Mouse (Mus musculus): Measurements from ENCODE around the gene Pipox. TPM values are rescaled to one million over a fixed set of nuclear protein-coding genes. Genes with fewer than 3 reads are reported as not detected.

Pipox gene
- polyA plus RNA-seq, 1 experiment from 2014 or later, result 12.6 TPM

- 82% methylated on average over 9 of the region's 9 CpGs for WGBS
- peaks cover 17% of the 10 kb centered on the region for H3K4me1 ChIP-seq (ENCODE audit: control insufficient read depth, insufficient read depth, low read length)
Observed at GRCm38 (mm10) chr11:77860947-77861346, 32.9 kb downstream of the Pipox start.

GRCm38 (mm10) chr11:77858589-77858988 is 35.3 kb downstream of the Pipox start:
- Histone ChIP-seq H3K9ac (ENCODE audit: low read length) (no peak overlapping the region; the same call in 1 of the 2 replicates), H3K9me3 (ENCODE audit: control insufficient read depth, low read length) (no peaks in the 10 kb centered on the region), H3K27ac (ENCODE audit: low read depth, low read length) (no peak overlapping the region), H3K4me1 (ENCODE audit: control insufficient read depth, insufficient read depth, low read length) (peaks cover 15% of the 10 kb centered on the region), H3K36me3 (ENCODE audit: control insufficient read depth, insufficient read depth, low read length) (0 out of 2 replicates have a peak, but pooled peaks cover 3% of the 10 kb centered on the region), H3K4me2 (no peak overlapping the region), H3K27me3 (ENCODE audit: control insufficient read depth, insufficient read depth, low read length) (peaks cover 5% of the 10 kb centered on the region), H3K4me3 (ENCODE audit: low read depth, low read length) (no peak overlapping the region)
- ATAC-seq (ENCODE audit: low FRiP score) (no peak), DNase-seq (ENCODE audit: low spot score, missing footprints) (no peak)
- 25% methylated on average over 9 of the region's 9 CpGs for WGBS

More at GRCm38 (mm10) chr11:77860947-77861346, 32.9 kb downstream of the Pipox start:
- Histone ChIP-seq H3K4me3 (ENCODE audit: low read depth, low read length) (no peak overlapping the region), H3K4me2 (no peak overlapping the region), H3K9ac (ENCODE audit: low read length) (no peak overlapping the region), H3K9me3 (ENCODE audit: control insufficient read depth, low read length) (no peaks in the 10 kb centered on the region), H3K27me3 (ENCODE audit: control insufficient read depth, insufficient read depth, low read length) (peaks cover 5% of the 10 kb centered on the region), H3K36me3 (ENCODE audit: control insufficient read depth, insufficient read depth, low read length) (0 out of 2 replicates have a peak, but pooled peaks cover 3% of the 10 kb centered on the region), H3K27ac (ENCODE audit: low read depth, low read length) (no peak overlapping the region)
- no peak for DNase-seq (ENCODE audit: low spot score, missing footprints)
- no peak for ATAC-seq (ENCODE audit: low FRiP score)

- DNase-seq (ENCODE audit: low spot score, missing footprints) (no peak), ATAC-seq (ENCODE audit: low FRiP score) (no peak)
- no peak overlapping the region for H3K4me3 ChIP-seq (ENCODE audit: low read depth, low read length)
- no peaks in the 10 kb centered on the region for H3K9me3 ChIP-seq (ENCODE audit: control insufficient read depth, low read length)
- no peak overlapping the region for H3K9ac ChIP-seq (ENCODE audit: low read length)
- H3K4me2 ChIP-seq, result no peak overlapping the region
- 91% methylated on average over 6 of the region's 6 CpGs for WGBS
- H3K36me3 ChIP-seq (ENCODE audit: control insufficient read depth, insufficient read depth, low read length), result 0 out of 2 replicates have a peak, but pooled peaks cover 3% of the 10 kb centered on the region
- no peak overlapping the region for H3K27ac ChIP-seq (ENCODE audit: low read depth, low read length)
- H3K27me3 ChIP-seq (ENCODE audit: control insufficient read depth, insufficient read depth, low read length), result peaks cover 5% of the 10 kb centered on the region; the same call in 1 of the 2 replicates
- H3K4me1 ChIP-seq (ENCODE audit: control insufficient read depth, insufficient read depth, low read length), result peaks cover 15% of the 10 kb centered on the region
Observed at GRCm38 (mm10) chr11:77857089-77857488, 36.8 kb downstream of the Pipox start.

GRCm38 (mm10) chr11:77855396-77855795 is 38.5 kb downstream of the Pipox start:
- no peak for DNase-seq (ENCODE audit: low spot score, missing footprints)
- ATAC-seq (ENCODE audit: low FRiP score), result no peak
- no peak overlapping the region for H3K9ac ChIP-seq (ENCODE audit: low read length)
- 50% methylated on average over 15 of the region's 15 CpGs for WGBS
- peaks cover 29% of the 10 kb centered on the region for H3K4me1 ChIP-seq (ENCODE audit: control insufficient read depth, insufficient read depth, low read length)
- no peak overlapping the region for H3K27ac ChIP-seq (ENCODE audit: low read depth, low read length)
- 0 out of 2 replicates have a peak, but pooled peaks cover 3% of the 10 kb centered on the region for H3K36me3 ChIP-seq (ENCODE audit: control insufficient read depth, insufficient read depth, low read length)
- no peak overlapping the region for H3K4me2 ChIP-seq
- H3K9me3 ChIP-seq (ENCODE audit: control insufficient read depth, low read length), result no peaks in the 10 kb centered on the region
- H3K4me3 ChIP-seq (ENCODE audit: low read depth, low read length), result no peak overlapping the region
- peaks cover 5% of the 10 kb centered on the region; the same call in 1 of the 2 replicates for H3K27me3 ChIP-seq (ENCODE audit: control insufficient read depth, insufficient read depth, low read length)

GRCm38 (mm10) chr11:77854641-77855040 is 39.3 kb downstream of the Pipox start:
- peaks cover 4% of the 10 kb centered on the region; the same call in 1 of the 2 replicates for H3K27me3 ChIP-seq (ENCODE audit: control insufficient read depth, insufficient read depth, low read length)
- H3K9me3 ChIP-seq (ENCODE audit: control insufficient read depth, low read length), result no peaks in the 10 kb centered on the region
- H3K4me1 ChIP-seq (ENCODE audit: control insufficient read depth, insufficient read depth, low read length), result peaks cover 33% of the 10 kb centered on the region
- 62% methylated on average over 3 of the region's 3 CpGs for WGBS
- H3K9ac ChIP-seq (ENCODE audit: low read length), result no peak overlapping the region
- DNase-seq (ENCODE audit: low spot score, missing footprints), result no peak
- H3K27ac ChIP-seq (ENCODE audit: low read depth, low read length), result peak overlapping the region; percentile 6; the same call in 1 of the 2 replicates
- H3K36me3 ChIP-seq (ENCODE audit: control insufficient read depth, insufficient read depth, low read length), result no peaks in the 10 kb centered on the region
- no peak overlapping the region for H3K4me3 ChIP-seq (ENCODE audit: low read depth, low read length)
- no peak for ATAC-seq (ENCODE audit: low FRiP score)
- no peak overlapping the region for H3K4me2 ChIP-seq

- Histone ChIP-seq H3K27me3 (ENCODE audit: control insufficient read depth, insufficient read depth, low read length) (no peaks in the 10 kb centered on the region; the same call in 1 of the 2 replicates), H3K4me2 (no peak overlapping the region), H3K4me1 (ENCODE audit: control insufficient read depth, insufficient read depth, low read length) (peaks cover 26% of the 10 kb centered on the region), H3K9me3 (ENCODE audit: control insufficient read depth, low read length) (no peaks in the 10 kb centered on the region), H3K36me3 (ENCODE audit: control insufficient read depth, insufficient read depth, low read length) (no peaks in the 10 kb centered on the region), H3K27ac (ENCODE audit: low read depth, low read length) (no peak overlapping the region), H3K4me3 (ENCODE audit: low read depth, low read length) (no peak overlapping the region), H3K9ac (ENCODE audit: low read length) (no peak overlapping the region)
- DNase-seq (ENCODE audit: low spot score, missing footprints) (no peak), ATAC-seq (ENCODE audit: low FRiP score) (no peak)
- WGBS, result 91% methylated on average over 17 of the region's 17 CpGs
Observed at GRCm38 (mm10) chr11:77852941-77853668, 40.8 kb downstream of the Pipox start.

GRCm38 (mm10) chr11:77852195-77852594 is 41.7 kb downstream of the Pipox start:
- 77% methylated on average over 3 of the region's 3 CpGs for WGBS
- H3K4me1 ChIP-seq (ENCODE audit: control insufficient read depth, insufficient read depth, low read length), result peaks cover 22% of the 10 kb centered on the region
- ATAC-seq (ENCODE audit: low FRiP score) (no peak), DNase-seq (ENCODE audit: low spot score, missing footprints) (no peak)
- H3K4me3 ChIP-seq (ENCODE audit: low read depth, low read length), result no peak overlapping the region
- H3K27me3 ChIP-seq (ENCODE audit: control insufficient read depth, insufficient read depth, low read length), result no peaks in the 10 kb centered on the region
- no peak overlapping the region for H3K4me2 ChIP-seq
- no peaks in the 10 kb centered on the region for H3K9me3 ChIP-seq (ENCODE audit: control insufficient read depth, low read length)
- H3K27ac ChIP-seq (ENCODE audit: low read depth, low read length), result no peak overlapping the region
- no peak overlapping the region for H3K9ac ChIP-seq (ENCODE audit: low read length)
- no peaks in the 10 kb centered on the region for H3K36me3 ChIP-seq (ENCODE audit: control insufficient read depth, insufficient read depth, low read length)

GRCm38 (mm10) chr11:77851483-77852010 is 42.3 kb downstream of the Pipox start:
- Histone ChIP-seq H3K36me3 (ENCODE audit: control insufficient read depth, insufficient read depth, low read length) (peaks cover 1% of the 10 kb centered on the region; the same call in 1 of the 2 replicates), H3K27me3 (ENCODE audit: control insufficient read depth, insufficient read depth, low read length) (no peaks in the 10 kb centered on the region), H3K27ac (ENCODE audit: low read depth, low read length) (peak overlapping the region; percentile 68; the same call in 1 of the 2 replicates), H3K9me3 (ENCODE audit: control insufficient read depth, low read length) (no peaks in the 10 kb centered on the region), H3K9ac (ENCODE audit: low read length) (peak overlapping the region; percentile 44; the same call in 1 of the 2 replicates), H3K4me2 (no peak overlapping the region), H3K4me1 (ENCODE audit: control insufficient read depth, insufficient read depth, low read length) (peaks cover 22% of the 10 kb centered on the region), H3K4me3 (ENCODE audit: low read depth, low read length) (no peak overlapping the region)
- DNase-seq (ENCODE audit: low spot score, missing footprints), result no peak
- ATAC-seq (ENCODE audit: low FRiP score), result peak; percentile 14; the same call in 1 of the 2 replicates
- WGBS, result 76% methylated on average over 6 of the region's 6 CpGs
